Mouse (Mus musculus): ENCODE measurements around the gene Rab35.

Rab35 gene

GRCm38 (mm10) chr5:115631505-115632357, at the start of gene Rab35:
TSS of gene Rab35 (plus strand) at chr5:115631908.
- peak; percentile 93 to 96 for DNase-seq

- DNase-seq, result no peak
These were observed 46.1 kb upstream of the Rab35 start for GRCm38 (mm10) chr5:115585616-115586015.

- DNase-seq, result no peak
These were observed 45.5 kb upstream of the Rab35 start for GRCm38 (mm10) chr5:115586166-115586565.

GRCm38 (mm10) chr5:115586780-115587179, 44.9 kb upstream of the Rab35 start:
- no peak for DNase-seq

- no peak for DNase-seq
These were observed 40.7 kb upstream of the Rab35 start for GRCm38 (mm10) chr5:115591028-115591427.

- no peak for DNase-seq
These were observed 40.2 kb upstream of the Rab35 start for GRCm38 (mm10) chr5:115591506-115591905.

- no peak for DNase-seq
These were observed 28.1 kb upstream of the Rab35 start for GRCm38 (mm10) chr5:115603561-115603960.

GRCm38 (mm10) chr5:115611566-115611965, 20.1 kb upstream of the Rab35 start:
- DNase-seq, result no peak

GRCm38 (mm10) chr5:115613332-115613731, 18.4 kb upstream of the Rab35 start:
- no peak for DNase-seq

GRCm38 (mm10) chr5:115614948-115615347, 16.8 kb upstream of the Rab35 start:
- peak; percentile 82 to 83 for DNase-seq

- no peak for DNase-seq
These were observed 12.0 kb upstream of the Rab35 start for GRCm38 (mm10) chr5:115619690-115620089.

GRCm38 (mm10) chr5:115622686-115623085, 9.0 kb upstream of the Rab35 start:
- no peak for DNase-seq

- peak; percentile 65 for DNase-seq
These were observed 7.8 kb upstream of the Rab35 start for GRCm38 (mm10) chr5:115623694-115624440.

- DNase-seq, result no peak
These were observed 5.3 kb upstream of the Rab35 start for GRCm38 (mm10) chr5:115626237-115626886.

GRCm38 (mm10) chr5:115628083-115628482, 3.6 kb upstream of the Rab35 start:
- DNase-seq, result peak; percentile 10 to 17

- no peak for DNase-seq
These were observed 2.0 kb upstream of the Rab35 start for GRCm38 (mm10) chr5:115629672-115630071.

GRCm38 (mm10) chr5:115630291-115630690, 1.4 kb upstream of the Rab35 start:
- no peak for DNase-seq

- DNase-seq, result peak; percentile 49 to 58
These were observed 628 bp downstream of the Rab35 start for GRCm38 (mm10) chr5:115632358-115632714.

- no peak for DNase-seq
These were observed 1.4 kb downstream of the Rab35 start for GRCm38 (mm10) chr5:115633060-115633459.

- DNase-seq, result no peak
These were observed 2.3 kb downstream of the Rab35 start for GRCm38 (mm10) chr5:115634046-115634445.

- peak; percentile 69 for DNase-seq
These were observed 3.8 kb downstream of the Rab35 start for GRCm38 (mm10) chr5:115635536-115635935.

GRCm38 (mm10) chr5:115644192-115644591, 12.5 kb downstream of the Rab35 start:
- no peak for DNase-seq

GRCm38 (mm10) chr5:115648876-115649275, 17.2 kb downstream of the Rab35 start:
- no peak for DNase-seq

GRCm38 (mm10) chr5:115649699-115650098, 18.0 kb downstream of the Rab35 start:
- no peak for DNase-seq
